Mouse (Mus musculus) embryonic fibroblast, embryonic 13.5 days (primary cell): ENCODE measurements around the gene Srrd.

ENCODE experiments used
- CTCF ChIP-seq: IDR thresholded peaks from 2 replicates; pipeline ENCODE4 v1.5.1; 2011; ENCODE audit warnings: mild to moderate bottlenecking, control low read depth, low read length, moderate library complexity, borderline replicate concordance; ENCODE audit not compliant: insufficient read depth
- POLR2A ChIP-seq: IDR thresholded peaks from 2 replicates; pipeline ENCODE4 v1.6.1; 2011; ENCODE audit warnings: low read depth, mild to moderate bottlenecking, control low read depth, low read length, moderate library complexity

DNA sequence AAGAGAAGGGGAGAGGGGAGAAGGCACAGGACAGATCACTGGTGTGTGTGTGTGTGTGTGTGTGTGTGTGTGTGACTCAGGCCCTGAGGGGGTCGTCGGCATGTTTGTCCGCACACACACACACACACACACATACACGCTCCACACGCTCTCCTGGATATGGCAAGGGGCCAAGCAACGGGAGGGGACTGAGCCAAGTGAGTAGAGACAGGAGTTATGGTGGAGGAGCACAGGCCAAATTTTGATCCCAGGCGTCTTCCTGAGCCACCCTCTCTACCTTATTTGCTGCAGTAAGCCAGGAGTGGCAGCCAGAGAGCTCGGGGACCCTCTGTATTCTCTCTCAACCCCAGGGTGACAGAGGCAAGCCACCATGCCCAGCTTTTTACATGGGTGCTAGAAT lies 53.6 kb downstream of the Srrd start:
- TF ChIP-seq CTCF (no peak), POLR2A (no peak)
